Mouse (Mus musculus): ENCODE data around the gene Lsamp. TPM values are rescaled to one million over a fixed set of nuclear protein-coding genes. Genes with fewer than 3 reads are reported as not detected.

Lsamp gene
- total and polyA plus RNA-seq, 3 experiments = not detected

GRCm38 (mm10) chr16:40697253-40697652 is 713.1 kb downstream of the Lsamp start:
- H3K36me3 ChIP-seq (replicated peaks in 1 of 2; ENCODE audit: control insufficient read depth in 1 of 2, insufficient read depth in 1 of 2, low read length in 1 of 2) = no peaks in the 10 kb centered on the region
- H3K9ac ChIP-seq (ENCODE audit: insufficient read depth, low read depth) = no peak overlapping the region
- no peaks in the 10 kb centered on the region for H3K79me2 ChIP-seq (replicated peaks; ENCODE audit: control insufficient read depth, extremely low read depth, insufficient read depth, poor library complexity, severe bottlenecking)
- no peak overlapping the region for H3K4me2 ChIP-seq (ENCODE audit: insufficient read depth, low read depth, poor library complexity, severe bottlenecking)
- no peak overlapping the region for H3K27ac ChIP-seq (ENCODE audit: insufficient read depth, low read depth)
- DNase-seq (ENCODE audit: extremely low read depth) = no peak
- dilution Hi-C loops (cut with MboI; ENCODE audit: extremely low pct_ligation_motif_present, extremely low pct_unique_long_range_greater_than_20kb, low sequenced_read_pairs) (no loop called here), in situ Hi-C loops (cut with MboI; ENCODE audit: low pct_ligation_motif_present, low pct_unique_long_range_greater_than_20kb, low sequenced_read_pairs) (no loop called here)
- H3K4me3 ChIP-seq (replicated peaks in 1 of 3; ENCODE audit: low read depth in 2 of 3, low read length in 2 of 3, poor library complexity in 1 of 3) = no peak overlapping the region
- TF ChIP-seq MXI1 (IDR thresholded peaks at IDR 0.05; ENCODE audit: low read depth, low read length) (no peak), MEF2A (IDR thresholded peaks at IDR 0.05; ENCODE audit: borderline replicate concordance, low read depth, low read length) (no peak), KAT2A (IDR thresholded peaks at IDR 0.05; ENCODE audit: insufficient replicate concordance, low read length) (no peak), HCFC1 (IDR thresholded peaks at IDR 0.05; ENCODE audit: low read depth, low read length) (no peak), EP300 (IDR thresholded peaks at IDR 0.05; ENCODE audit: low read length) (no peak), ELF1 (IDR thresholded peaks at IDR 0.05; ENCODE audit: low read depth, low read length) (no peak), CTCF (conservative IDR thresholded peaks at IDR 0.05 in 1 of 2, IDR thresholded peaks at IDR 0.05 in 1 of 2; ENCODE audit: low read depth in 2 of 2, low read length in 2 of 2) (no peak), E2F4 (IDR thresholded peaks at IDR 0.05; ENCODE audit: insufficient replicate concordance, low read depth, low read length) (no peak), NELFE (IDR thresholded peaks at IDR 0.05; ENCODE audit: low read depth, low read length) (no peak)
- H3K27me3 ChIP-seq (replicated peaks) = no peaks in the 10 kb centered on the region
- no peaks in the 10 kb centered on the region for H3K4me1 ChIP-seq (ENCODE audit: control insufficient read depth in 1 of 2, insufficient read depth in 2 of 2)
- peaks cover 43% of the 10 kb centered on the region for H3K9me3 ChIP-seq (replicated peaks; ENCODE audit: low read length)

GRCm38 (mm10) chr16:40708558-40708957 is 724.4 kb downstream of the Lsamp start:
- Histone ChIP-seq H3K9me3 (replicated peaks; ENCODE audit: low read length) (peaks cover 51% of the 10 kb centered on the region), H3K36me3 (replicated peaks in 1 of 2; ENCODE audit: control insufficient read depth in 1 of 2, insufficient read depth in 1 of 2, low read length in 1 of 2) (no peaks in the 10 kb centered on the region), H3K27me3 (replicated peaks) (no peaks in the 10 kb centered on the region), H3K4me2 (ENCODE audit: insufficient read depth, low read depth, poor library complexity, severe bottlenecking) (no peak overlapping the region), H3K27ac (ENCODE audit: insufficient read depth, low read depth) (no peak overlapping the region), H3K9ac (ENCODE audit: insufficient read depth, low read depth) (no peak overlapping the region), H3K79me2 (replicated peaks; ENCODE audit: control insufficient read depth, extremely low read depth, insufficient read depth, poor library complexity, severe bottlenecking) (no peaks in the 10 kb centered on the region), H3K4me1 (ENCODE audit: control insufficient read depth in 1 of 2, insufficient read depth in 2 of 2) (no peaks in the 10 kb centered on the region), H3K4me3 (replicated peaks in 1 of 3; ENCODE audit: low read depth in 2 of 3, low read length in 2 of 3, poor library complexity in 1 of 3) (no peak overlapping the region)
- no peak for DNase-seq (ENCODE audit: extremely low read depth)
- dilution Hi-C loops (cut with MboI; ENCODE audit: extremely low pct_ligation_motif_present, extremely low pct_unique_long_range_greater_than_20kb, low sequenced_read_pairs) (no loop called here), in situ Hi-C loops (cut with MboI; ENCODE audit: low pct_ligation_motif_present, low pct_unique_long_range_greater_than_20kb, low sequenced_read_pairs) (no loop called here)
- TF ChIP-seq CHD1 (IDR thresholded peaks at IDR 0.05; ENCODE audit: low read depth, low read length) = no peak
- TF ChIP-seq MYC (IDR thresholded peaks at IDR 0.05; ENCODE audit: low read depth, low read length) = no peak
- no peak for TF ChIP-seq MAX (IDR thresholded peaks at IDR 0.05; ENCODE audit: low read length)
- no peak for TF ChIP-seq POLR2A (IDR thresholded peaks at IDR 0.05; ENCODE audit: low read depth, low read length)
- TF ChIP-seq TCF12 (IDR thresholded peaks at IDR 0.05; ENCODE audit: low read depth, low read length) = no peak
- TF ChIP-seq USF2 (conservative IDR thresholded peaks at IDR 0.05; ENCODE audit: low read depth, low read length) = no peak
- TF ChIP-seq MXI1 (IDR thresholded peaks at IDR 0.05; ENCODE audit: low read depth, low read length) = no peak
- TF ChIP-seq JUN (IDR thresholded peaks at IDR 0.05; ENCODE audit: insufficient read depth, low read depth, low read length) = no peak
- TF ChIP-seq KAT2A (IDR thresholded peaks at IDR 0.05; ENCODE audit: insufficient replicate concordance, low read length) = no peak
- no peak for TF ChIP-seq TBP (conservative IDR thresholded peaks at IDR 0.05; ENCODE audit: low read depth, low read length)
- no peak for TF ChIP-seq HCFC1 (IDR thresholded peaks at IDR 0.05; ENCODE audit: low read depth, low read length)
